12 mouse cellular contexts compared by ENCODE assay signal in genomic region chr6:137143818-137144525, GRCm38 (mm10). TPM values are rescaled to one million over a fixed set of nuclear protein-coding genes. Genes with fewer than 3 reads are reported as not detected.
A peak's percentile ranks its signal among the peaks of the same experiment; 100 is the strongest.
DNase-seq lines count a peak whose midpoint lies in the region; ATAC-seq and TF ChIP-seq lines count a peak whose summit lies in the region.
"Had no signal": no experiment of that assay in that cellular context is flagged by ENCODE, and none has a peak within 500 bp of the region (broad histone marks: within the 10 kb centered on the region; RNA-seq: fewer than 3 reads in every experiment).

No protein-coding gene starts in this region.

- no peaks in the 10 kb centered on the region for H3K27me3 ChIP-seq in heart, postnatal 0 days (ENCODE audit: control insufficient read depth, insufficient read depth, low read length)
- H3K27me3 ChIP-seq in midbrain, embryonic 10.5 days (ENCODE audit: low read depth, poor library complexity, severe bottlenecking) = no peaks in the 10 kb centered on the region
- no peaks in the 10 kb centered on the region for H3K27me3 ChIP-seq in midbrain, embryonic 16.5 days (ENCODE audit: control insufficient read depth, insufficient read depth, low read depth, low read length)
- no peaks in the 10 kb centered on the region for H3K27me3 ChIP-seq in intestine, embryonic 14.5 days (replicated peaks; ENCODE audit: control insufficient read depth, insufficient read depth, low read length)
- no peaks in the 10 kb centered on the region for H3K27me3 ChIP-seq in stomach, embryonic 15.5 days (replicated peaks)
- H3K27me3 ChIP-seq: CH12.LX had no signal

- no peak for DNase-seq in heart, postnatal 0 days (ENCODE audit: low spot score)
- no peak for DNase-seq in heart, postnatal 36 days
- DNase-seq in midbrain, embryonic 10.5 days (ENCODE audit: low spot score) = no peak
- no peak for DNase-seq in intestine, embryonic 14.5 days (ENCODE audit: low spot score)
- DNase-seq in gastrocnemius, postnatal 14 days = no peak
- DNase-seq in urinary bladder, postnatal 25 days (ENCODE audit: low spot score) = no peak
- DNase-seq: gastrocnemius, postnatal 10 days had no signal

- no peak overlapping the region for H3K9ac ChIP-seq in heart, postnatal 0 days (replicated peaks; ENCODE audit: low read depth, low read length)
- no peak overlapping the region for H3K9ac ChIP-seq in midbrain, embryonic 16.5 days (ENCODE audit: low read depth, low read length)
- H3K9ac ChIP-seq in intestine, embryonic 14.5 days (ENCODE audit: low read length) = no peak overlapping the region
- no peak overlapping the region for H3K9ac ChIP-seq in stomach, embryonic 15.5 days

- no peak for TF ChIP-seq EP300 in heart, postnatal 0 days (IDR thresholded peaks at IDR 0.05; ENCODE audit: low read depth)

- H3K27ac ChIP-seq in heart, postnatal 0 days (ENCODE audit: low read depth) = 0 out of 2 replicates have a peak overlapping the region, but pooled peaks have one; percentile 5
- H3K27ac ChIP-seq in midbrain, embryonic 10.5 days (replicated peaks) = 0 out of 2 replicates have a peak overlapping the region, but pooled peaks have one; percentile 81
- no peak overlapping the region for H3K27ac ChIP-seq in midbrain, embryonic 16.5 days (ENCODE audit: low read length)
- peak overlapping the region; percentile 19; the same call in 1 of the 2 replicates for H3K27ac ChIP-seq in intestine, embryonic 14.5 days (ENCODE audit: low read depth)
- peak overlapping the region; percentile 77 for H3K27ac ChIP-seq in stomach, embryonic 15.5 days
- H3K27ac ChIP-seq: left cerebral cortex, adult 2 months had no signal

- H3K4me1 ChIP-seq in heart, postnatal 0 days (ENCODE audit: control insufficient read depth, insufficient read depth) = peaks cover 15% of the 10 kb centered on the region
- peaks cover 38% of the 10 kb centered on the region for H3K4me1 ChIP-seq in midbrain, embryonic 10.5 days
- H3K4me1 ChIP-seq in midbrain, embryonic 16.5 days (ENCODE audit: control insufficient read depth, insufficient read depth, low read length) = peaks cover 9% of the 10 kb centered on the region
- H3K4me1 ChIP-seq in intestine, embryonic 14.5 days (replicated peaks; ENCODE audit: control insufficient read depth, insufficient read depth, low read length) = peaks cover 35% of the 10 kb centered on the region
- peaks cover 17% of the 10 kb centered on the region for H3K4me1 ChIP-seq in stomach, embryonic 15.5 days

- intact Hi-C loops in heart, postnatal 36 days (cut with DNase I) = no loop called here
- intact Hi-C loops in gastrocnemius, postnatal 14 days (cut with DNase I; ENCODE audit: low total_unique reads) = no loop called here

- no peak overlapping the region for H3K4me3 ChIP-seq in heart, postnatal 0 days (ENCODE audit: low read depth, low read length)
- H3K4me3 ChIP-seq in midbrain, embryonic 10.5 days = no peak overlapping the region
- H3K4me3 ChIP-seq in midbrain, embryonic 16.5 days (ENCODE audit: low read depth, low read length) = no peak overlapping the region
- no peak overlapping the region for H3K4me3 ChIP-seq in intestine, embryonic 14.5 days (ENCODE audit: low read depth, low read length)
- no peak overlapping the region for H3K4me3 ChIP-seq in stomach, embryonic 15.5 days (replicated peaks)
- H3K4me3 ChIP-seq: left cerebral cortex, adult 2 months had no signal

- no peak overlapping the region for H3K4me2 ChIP-seq in heart, postnatal 0 days (ENCODE audit: low read depth, low read length)
- H3K4me2 ChIP-seq in midbrain, embryonic 16.5 days (ENCODE audit: low read length) = no peak overlapping the region
- no peak overlapping the region for H3K4me2 ChIP-seq in intestine, embryonic 14.5 days (ENCODE audit: low read length)
- H3K4me2 ChIP-seq in stomach, embryonic 15.5 days = no peak overlapping the region

- no peak for ATAC-seq in heart, postnatal 0 days (ENCODE audit: insufficient read depth, low read depth)
- ATAC-seq in midbrain, embryonic 16.5 days = no peak
- ATAC-seq in intestine, embryonic 14.5 days (replicated peaks; ENCODE audit: low FRiP score, low TSS enrichment, low read depth) = no peak; the same call in 1 of the 2 replicates
- no peak for ATAC-seq in stomach, embryonic 15.5 days (ENCODE audit: insufficient read depth, low FRiP score, low read depth)

- 75% methylated on average over 7 of the region's 7 CpGs for WGBS in heart, postnatal 0 days
- WGBS in midbrain, embryonic 10.5 days = 81% methylated on average over 7 of the region's 7 CpGs
- 89% methylated on average over 7 of the region's 7 CpGs for WGBS in midbrain, embryonic 16.5 days
- 64% methylated on average over 7 of the region's 7 CpGs for WGBS in intestine, embryonic 14.5 days
- WGBS in stomach, embryonic 15.5 days = 62% methylated on average over 7 of the region's 7 CpGs

- H3K36me3 ChIP-seq in heart, postnatal 0 days (replicated peaks; ENCODE audit: control insufficient read depth, insufficient read depth, low read length) = no peaks in the 10 kb centered on the region
- no peaks in the 10 kb centered on the region for H3K36me3 ChIP-seq in midbrain, embryonic 10.5 days
- no peaks in the 10 kb centered on the region for H3K36me3 ChIP-seq in midbrain, embryonic 16.5 days (ENCODE audit: control insufficient read depth, insufficient read depth, low read length)
- no peaks in the 10 kb centered on the region for H3K36me3 ChIP-seq in intestine, embryonic 14.5 days (ENCODE audit: control insufficient read depth, insufficient read depth, low read length)
- H3K36me3 ChIP-seq in stomach, embryonic 15.5 days = no peaks in the 10 kb centered on the region

- TF ChIP-seq CTCF in heart, postnatal 0 days (IDR thresholded peaks at IDR 0.05; ENCODE audit: low read depth) = peak; percentile 12; the same call in 1 of the 2 replicates

- no peaks in the 10 kb centered on the region for H3K9me3 ChIP-seq in heart, postnatal 0 days (replicated peaks; ENCODE audit: control insufficient read depth, low read length)
- no peaks in the 10 kb centered on the region for H3K9me3 ChIP-seq in midbrain, embryonic 10.5 days (replicated peaks)
- no peaks in the 10 kb centered on the region for H3K9me3 ChIP-seq in midbrain, embryonic 16.5 days (replicated peaks; ENCODE audit: control insufficient read depth, low read length, poor library complexity, severe bottlenecking)
- no peaks in the 10 kb centered on the region for H3K9me3 ChIP-seq in intestine, embryonic 14.5 days (ENCODE audit: control insufficient read depth, low read length)
- no peaks in the 10 kb centered on the region for H3K9me3 ChIP-seq in stomach, embryonic 15.5 days

RNA-seq across cellular contexts. Expression of gene Rerg, which starts 26.3 kb away (rescaled TPM):
- total RNA-seq in heart, postnatal 0 days (2014; rRNA removed; ENCODE audit: low replicate concordance) = 0.88 and 1.6 TPM in 2 replicates
- polyA plus RNA-seq in heart, postnatal 0 days (2015; fragmentation: Nextera tagmentation; extraction: Ambion mirVana) = 4.3 and 5.1 TPM in 2 replicates
- 1 to 10 TPM; 3.6 to 4.1 TPM for total RNA-seq in heart, postnatal 36 days (2021)
- polyA plus RNA-seq in midbrain, embryonic 10.5 days (2016; fragmentation: Nextera tagmentation; extraction: Ambion mirVana) = 0.39 and 0.83 TPM in 2 replicates
- 7.7 and 8.0 TPM in 2 replicates for polyA plus RNA-seq in midbrain, embryonic 16.5 days (2015; fragmentation: Nextera tagmentation; extraction: Ambion mirVana)
- 25.3 and 28.8 TPM in 2 replicates for polyA plus RNA-seq in intestine, embryonic 14.5 days (2014; fragmentation: Nextera tagmentation; extraction: Ambion mirVana)
- polyA plus RNA-seq in stomach, embryonic 15.5 days (2015; fragmentation: Nextera tagmentation; extraction: Ambion mirVana) = 25.3 and 26.3 TPM in 2 replicates
- total RNA-seq in gastrocnemius, postnatal 14 days (2021) = 1 to 10 TPM; 2.1 to 4.4 TPM
- total RNA-seq: CH12.LX; monocyte, adult 5-6 weeks had no signal
